Mouse (Mus musculus): ENCODE measurements around the gene 3110021N24Rik. TPM values are rescaled to one million over a fixed set of nuclear protein-coding genes. Genes with fewer than 3 reads are reported as not detected.

The 3110021N24Rik gene
- polyA plus RNA-seq, 1 experiment from 2014 or later, result 2.0 TPM

- H3K27me3 ChIP-seq (ENCODE audit: control insufficient read depth, insufficient read depth, low read length), result no peaks in the 10 kb centered on the region
- H3K36me3 ChIP-seq (ENCODE audit: control insufficient read depth, insufficient read depth, low read length), result no peaks in the 10 kb centered on the region; the same call in 1 of the 2 replicates
- no peak overlapping the region for H3K4me3 ChIP-seq (ENCODE audit: low read depth, low read length)
- no peak overlapping the region for H3K27ac ChIP-seq (ENCODE audit: low read depth, low read length)
- ATAC-seq (ENCODE audit: low FRiP score) (no peak), DNase-seq (ENCODE audit: low spot score) (no peak)
- WGBS, result 71% methylated on average over 6 of the region's 6 CpGs
- no peaks in the 10 kb centered on the region for H3K9me3 ChIP-seq (ENCODE audit: control insufficient read depth, low read length)
- H3K9ac ChIP-seq (ENCODE audit: low read depth, low read length), result no peak overlapping the region
- H3K4me2 ChIP-seq (replicated peaks; ENCODE audit: low read depth, low read length), result no peak overlapping the region
- no peaks in the 10 kb centered on the region for H3K4me1 ChIP-seq (replicated peaks; ENCODE audit: control insufficient read depth, insufficient read depth, low read length)
Observed at GRCm38 (mm10) chr4:108811550-108811949, 92.1 kb downstream of the 3110021N24Rik start.

- Histone ChIP-seq H3K9ac (ENCODE audit: low read depth, low read length) (no peak overlapping the region), H3K4me3 (ENCODE audit: low read depth, low read length) (no peak overlapping the region), H3K27me3 (ENCODE audit: control insufficient read depth, insufficient read depth, low read length) (no peaks in the 10 kb centered on the region), H3K4me1 (replicated peaks; ENCODE audit: control insufficient read depth, insufficient read depth, low read length) (no peaks in the 10 kb centered on the region), H3K36me3 (ENCODE audit: control insufficient read depth, insufficient read depth, low read length) (peaks cover 7% of the 10 kb centered on the region), H3K4me2 (replicated peaks; ENCODE audit: low read depth, low read length) (no peak overlapping the region), H3K9me3 (ENCODE audit: control insufficient read depth, low read length) (no peaks in the 10 kb centered on the region), H3K27ac (ENCODE audit: low read depth, low read length) (no peak overlapping the region)
- 97% methylated on average over 3 of the region's 3 CpGs for WGBS
- ATAC-seq (ENCODE audit: low FRiP score), result no peak
- no peak for DNase-seq (ENCODE audit: low spot score)
Observed at GRCm38 (mm10) chr4:108825677-108826076, 106.2 kb downstream of the 3110021N24Rik start.

- DNase-seq (ENCODE audit: low spot score) (no peak), ATAC-seq (ENCODE audit: low FRiP score) (no peak)
- peaks cover 7% of the 10 kb centered on the region for H3K36me3 ChIP-seq (ENCODE audit: control insufficient read depth, insufficient read depth, low read length)
Observed at GRCm38 (mm10) chr4:108826096-108826495, 106.6 kb downstream of the 3110021N24Rik start.

GRCm38 (mm10) chr4:108826643-108827042, 107.2 kb downstream of the 3110021N24Rik start:
- Histone ChIP-seq H3K27ac (ENCODE audit: low read depth, low read length) (no peak overlapping the region), H3K27me3 (ENCODE audit: control insufficient read depth, insufficient read depth, low read length) (no peaks in the 10 kb centered on the region), H3K36me3 (ENCODE audit: control insufficient read depth, insufficient read depth, low read length) (peaks cover 7% of the 10 kb centered on the region), H3K9ac (ENCODE audit: low read depth, low read length) (no peak overlapping the region), H3K4me1 (replicated peaks; ENCODE audit: control insufficient read depth, insufficient read depth, low read length) (no peaks in the 10 kb centered on the region), H3K4me2 (replicated peaks; ENCODE audit: low read depth, low read length) (no peak overlapping the region), H3K9me3 (ENCODE audit: control insufficient read depth, low read length) (no peaks in the 10 kb centered on the region), H3K4me3 (ENCODE audit: low read depth, low read length) (no peak overlapping the region)
- WGBS, result 90% methylated on average over 2 of the region's 2 CpGs
- ATAC-seq (ENCODE audit: low FRiP score), result no peak
- DNase-seq (ENCODE audit: low spot score), result no peak

More at GRCm38 (mm10) chr4:108826096-108826495, 106.6 kb downstream of the 3110021N24Rik start:
- Histone ChIP-seq H3K4me2 (replicated peaks; ENCODE audit: low read depth, low read length) (no peak overlapping the region), H3K4me1 (replicated peaks; ENCODE audit: control insufficient read depth, insufficient read depth, low read length) (no peaks in the 10 kb centered on the region), H3K9ac (ENCODE audit: low read depth, low read length) (no peak overlapping the region), H3K4me3 (ENCODE audit: low read depth, low read length) (no peak overlapping the region), H3K27ac (ENCODE audit: low read depth, low read length) (no peak overlapping the region), H3K27me3 (ENCODE audit: control insufficient read depth, insufficient read depth, low read length) (no peaks in the 10 kb centered on the region), H3K9me3 (ENCODE audit: control insufficient read depth, low read length) (no peaks in the 10 kb centered on the region)
- WGBS, result 92% methylated on average over 1 of the region's 1 CpGs

GRCm38 (mm10) chr4:108830698-108831097, 111.2 kb downstream of the 3110021N24Rik start:
- Histone ChIP-seq H3K36me3 (ENCODE audit: control insufficient read depth, insufficient read depth, low read length) (0 out of 2 replicates have a peak, but pooled peaks cover 3% of the 10 kb centered on the region), H3K27ac (ENCODE audit: low read depth, low read length) (no peak overlapping the region), H3K4me3 (ENCODE audit: low read depth, low read length) (no peak overlapping the region), H3K4me1 (replicated peaks; ENCODE audit: control insufficient read depth, insufficient read depth, low read length) (peaks cover 3% of the 10 kb centered on the region; the same call in 1 of the 2 replicates), H3K9me3 (ENCODE audit: control insufficient read depth, low read length) (no peaks in the 10 kb centered on the region), H3K27me3 (ENCODE audit: control insufficient read depth, insufficient read depth, low read length) (no peaks in the 10 kb centered on the region), H3K9ac (ENCODE audit: low read depth, low read length) (no peak overlapping the region), H3K4me2 (replicated peaks; ENCODE audit: low read depth, low read length) (no peak overlapping the region)
- ATAC-seq (ENCODE audit: low FRiP score) (no peak), DNase-seq (ENCODE audit: low spot score) (no peak)
- 91% methylated on average over 1 of the region's 1 CpGs for WGBS

Other genes starting within 250 kb of the 3110021N24Rik start
- gene Prpf38a, start 140.3 kb upstream of the 3110021N24Rik start, polyA plus RNA-seq (2014; fragmentation: Nextera tagmentation; extraction: Ambion mirVana), result 113 and 122 TPM in 2 replicates
- gene Orc1, start 140.2 kb upstream of the 3110021N24Rik start, polyA plus RNA-seq (2014; fragmentation: Nextera tagmentation; extraction: Ambion mirVana), result 10.4 and 15.4 TPM in 2 replicates
- 19.4 and 19.5 TPM in 2 replicates for gene Cc2d1b, start 99.7 kb upstream of the 3110021N24Rik start, polyA plus RNA-seq (2014; fragmentation: Nextera tagmentation; extraction: Ambion mirVana)
- gene Zfyve9, start 61.1 kb downstream of the 3110021N24Rik start, polyA plus RNA-seq (2014; fragmentation: Nextera tagmentation; extraction: Ambion mirVana), result 3.5 and 8.4 TPM in 2 replicates
- 251 and 269 TPM in 2 replicates for gene Btf3l4, start 114.0 kb downstream of the 3110021N24Rik start, polyA plus RNA-seq (2014; fragmentation: Nextera tagmentation; extraction: Ambion mirVana)
- 111 and 115 TPM in 2 replicates for gene Txndc12, start 115.0 kb downstream of the 3110021N24Rik start, polyA plus RNA-seq (2014; fragmentation: Nextera tagmentation; extraction: Ambion mirVana)
- 40.5 and 44.1 TPM in 2 replicates for gene Kti12, start 128.1 kb downstream of the 3110021N24Rik start, polyA plus RNA-seq (2014; fragmentation: Nextera tagmentation; extraction: Ambion mirVana)
- gene A730015C16Rik, start 129.0 kb downstream of the 3110021N24Rik start, polyA plus RNA-seq (2014; fragmentation: Nextera tagmentation; extraction: Ambion mirVana), result 1.5 and 3.3 TPM in 2 replicates
- 35.3 and 36.4 TPM in 2 replicates for gene Rab3b, start 159.4 kb downstream of the 3110021N24Rik start, polyA plus RNA-seq (2014; fragmentation: Nextera tagmentation; extraction: Ambion mirVana)